Comparison of ENCODE assay signal across 27 mouse cellular contexts in genomic region chr3:107077101-107077500, GRCm38 (mm10). TPM values are rescaled to one million over a fixed set of nuclear protein-coding genes. Genes with fewer than 3 reads are reported as not detected.
DNase-seq lines count a peak whose midpoint lies in the region; ATAC-seq and TF ChIP-seq lines count a peak whose summit lies in the region.
"Had no signal": no experiment of that assay in that cellular context is flagged by ENCODE, and none has a peak within 500 bp of the region (broad histone marks: within the 10 kb centered on the region; RNA-seq: fewer than 3 reads in every experiment).

No protein-coding gene starts in this region.

- TF ChIP-seq EP300 in lung, postnatal 0 days (IDR thresholded peaks at IDR 0.05): no peak

- H3K27ac ChIP-seq in lung, embryonic 14.5 days (ENCODE audit: low read depth): no peak overlapping the region
- no peak overlapping the region for H3K27ac ChIP-seq in lung, postnatal 0 days (ENCODE audit: low read length)
- H3K27ac ChIP-seq: embryonic facial prominence, embryonic 10.5 days; embryonic facial prominence, embryonic 13.5 days; forebrain, embryonic 12.5 days; forebrain, embryonic 15.5 days; heart, adult 2 months; hindbrain, embryonic 12.5 days; hindbrain, embryonic 15.5 days had no signal

- no peaks in the 10 kb centered on the region for H3K27me3 ChIP-seq in lung, embryonic 14.5 days (ENCODE audit: insufficient read depth, low read length)
- no peaks in the 10 kb centered on the region for H3K27me3 ChIP-seq in lung, postnatal 0 days (replicated peaks; ENCODE audit: insufficient read depth, low read length)
- H3K27me3 ChIP-seq: embryonic facial prominence, embryonic 13.5 days; forebrain, embryonic 12.5 days; forebrain, embryonic 15.5 days; hindbrain, embryonic 12.5 days; hindbrain, embryonic 15.5 days had no signal

- no peak overlapping the region for H3K9ac ChIP-seq in lung, embryonic 14.5 days
- no peak overlapping the region for H3K9ac ChIP-seq in lung, postnatal 0 days (replicated peaks; ENCODE audit: low read depth)
- H3K9ac ChIP-seq: embryonic facial prominence, embryonic 13.5 days; forebrain, embryonic 12.5 days; forebrain, embryonic 15.5 days; hindbrain, embryonic 12.5 days; hindbrain, embryonic 15.5 days had no signal

- H3K4me1 ChIP-seq in lung, embryonic 14.5 days (ENCODE audit: insufficient read depth): peaks cover 3% of the 10 kb centered on the region; the same call in 1 of the 2 replicates
- no peaks in the 10 kb centered on the region for H3K4me1 ChIP-seq in lung, postnatal 0 days (ENCODE audit: insufficient read depth, low read depth, low read length)
- H3K4me1 ChIP-seq: embryonic facial prominence, embryonic 10.5 days; embryonic facial prominence, embryonic 13.5 days; hindbrain, embryonic 12.5 days had no signal

- H3K4me3 ChIP-seq in lung, embryonic 14.5 days (ENCODE audit: low read depth, low read length): no peak overlapping the region
- H3K4me3 ChIP-seq in lung, postnatal 0 days (ENCODE audit: low read depth, low read length): no peak overlapping the region
- H3K4me3 ChIP-seq: embryonic facial prominence, embryonic 10.5 days; embryonic facial prominence, embryonic 13.5 days; erythroblast, embryonic 14.5 days; forebrain, embryonic 12.5 days; forebrain, embryonic 15.5 days; heart, adult 2 months; hindbrain, embryonic 12.5 days; hindbrain, embryonic 15.5 days had no signal

- no peaks in the 10 kb centered on the region for H3K36me3 ChIP-seq in lung, embryonic 14.5 days (ENCODE audit: insufficient read depth)
- H3K36me3 ChIP-seq in lung, postnatal 0 days (ENCODE audit: insufficient read depth, low read length): no peaks in the 10 kb centered on the region
- H3K36me3 ChIP-seq: embryonic facial prominence, embryonic 10.5 days; embryonic facial prominence, embryonic 13.5 days; forebrain, embryonic 12.5 days; forebrain, embryonic 15.5 days; hindbrain, embryonic 12.5 days; hindbrain, embryonic 15.5 days had no signal

- H3K9me3 ChIP-seq in lung, embryonic 14.5 days (ENCODE audit: low read depth, low read length): no peaks in the 10 kb centered on the region
- no peaks in the 10 kb centered on the region for H3K9me3 ChIP-seq in lung, postnatal 0 days (ENCODE audit: low read length)
- H3K9me3 ChIP-seq: embryonic facial prominence, embryonic 10.5 days; embryonic facial prominence, embryonic 13.5 days; forebrain, embryonic 12.5 days; forebrain, embryonic 15.5 days; hindbrain, embryonic 12.5 days; hindbrain, embryonic 15.5 days had no signal

- ATAC-seq in lung, embryonic 14.5 days (ENCODE audit: insufficient read depth): peak; percentile 73
- peak; percentile 34; the same call in 1 of the 2 replicates for ATAC-seq in lung, postnatal 0 days
- ATAC-seq: forebrain, embryonic 15.5 days had no signal

- TF ChIP-seq CTCF in lung, embryonic 14.5 days (IDR thresholded peaks at IDR 0.05; ENCODE audit: low read depth): no peak
- no peak for TF ChIP-seq CTCF in lung, postnatal 0 days (IDR thresholded peaks at IDR 0.05)

- no peak overlapping the region for H3K4me2 ChIP-seq in lung, embryonic 14.5 days
- no peak overlapping the region for H3K4me2 ChIP-seq in lung, postnatal 0 days (replicated peaks; ENCODE audit: low read depth, low read length)
- H3K4me2 ChIP-seq: embryonic facial prominence, embryonic 13.5 days; forebrain, embryonic 12.5 days; forebrain, embryonic 15.5 days; heart, embryonic 11.5 days; hindbrain, embryonic 12.5 days; hindbrain, embryonic 15.5 days had no signal

- WGBS in lung, embryonic 14.5 days: 65% methylated on average over 2 of the region's 2 CpGs
- 70% methylated on average over 2 of the region's 2 CpGs for WGBS in lung, postnatal 0 days

- peak; percentile 6 for DNase-seq in lung, embryonic 14.5 days
- DNase-seq in lung, postnatal 14 days: no peak
- no peak for DNase-seq in lung, postnatal 0 days (ENCODE audit: low spot score)
- DNase-seq in lung, postnatal 25 days (ENCODE audit: low spot score): no peak
- DNase-seq in thymus, postnatal 4 days: peak; percentile 6
- no peak for DNase-seq in thymus, adult 18-20 months
- no peak for DNase-seq in adrenal gland, adult 18-20 months (ENCODE audit: low spot score in 2 of 2)
- DNase-seq: adrenal gland, adult 8-10 months; adrenal gland, postnatal 25 days; cerebellum, adult 11-12 months; cerebellum, adult 8-10 months; cerebellum, postnatal 10 days; cerebellum, postnatal 36 days; embryo, embryonic 11 days; gastrocnemius, postnatal 25 days had no signal

RNA-seq across cellular contexts. Expression of gene Kcna2, which starts 23.8 kb away (rescaled TPM):
- polyA plus RNA-seq in lung, embryonic 14.5 days (2014; fragmentation: Nextera tagmentation; extraction: Ambion mirVana): 0.42 and 0.51 TPM in 2 replicates
- polyA plus RNA-seq in lung, postnatal 0 days (2015; fragmentation: Nextera tagmentation; extraction: Ambion mirVana): 0.87 and 0.93 TPM in 2 replicates
- total RNA-seq in adrenal gland, adult 18-20 months (2021): 1 to 10 TPM in 1 of 2 experiments, under 1 TPM in 1; 0.66 to 1.1 TPM
- total RNA-seq: hematopoietic stem cell, adult 5-6 weeks; MEL had no signal

RNA-seq across cellular contexts. Expression of gene Kcna3, which starts 41.1 kb away (rescaled TPM):
- 2.9 and 4.5 TPM in 2 replicates for polyA plus RNA-seq in lung, embryonic 14.5 days (2014; fragmentation: Nextera tagmentation; extraction: Ambion mirVana)
- polyA plus RNA-seq in lung, postnatal 0 days (2015; fragmentation: Nextera tagmentation; extraction: Ambion mirVana): 2.7 and 4.2 TPM in 2 replicates
- 1 to 10 TPM in 1 of 2 experiments, under 1 TPM in 1; 0.83 to 1.3 TPM for total RNA-seq in adrenal gland, adult 18-20 months (2021)
- total RNA-seq: gastrocnemius, adult 8-10 months; gastrocnemius, postnatal 25 days; MEL had no signal
- polyA plus RNA-seq: erythroblast, embryonic 14.5 days had no signal

Comparison
In these comparisons a context has a peak if more than half of its experiments do, and no peak if none do; other contexts are left out.
1. DNase-seq: peak in lung, embryonic 14.5 days (single experiment) and thymus, postnatal 4 days (single experiment); none in lung, postnatal 14 days (single experiment), lung, postnatal 0 days (single experiment), lung, postnatal 25 days (single experiment), thymus, adult 18-20 months (0 of 2) and adrenal gland, adult 18-20 months (0 of 2).